Mouse (Mus musculus) thymus, adult 2 months (tissue): Measurements from ENCODE around the gene Meis1. TPM values are rescaled to one million over a fixed set of nuclear protein-coding genes. Genes with fewer than 3 reads are reported as not detected.

Source experiments
- DNase-seq: peaks from one replicate; pipeline ENCODE4 v3.0.0; 2021
- H3K27ac ChIP-seq: fragments of 200-500 bp; 2 replicates; pipeline ENCODE4 v1.5.1; 2012; ENCODE audit warnings: low read length, control low read depth; ENCODE audit not compliant: control insufficient read depth, insufficient read depth
- H3K27me3 ChIP-seq: fragments of 200-500 bp; 2 replicates; pipeline ENCODE4 v1.6.1; 2012; ENCODE audit warnings: mild to moderate bottlenecking, low read length, moderate library complexity, mixed read lengths; ENCODE audit not compliant: control insufficient read depth, insufficient read depth
- H3K36me3 ChIP-seq: fragments of 200-500 bp; 2 replicates; pipeline ENCODE4 v1.6.1; 2012; ENCODE audit warnings: mild to moderate bottlenecking, low read length, moderate library complexity; ENCODE audit not compliant: control insufficient read depth, insufficient read depth
- H3K4me1 ChIP-seq: fragments of 200-500 bp; replicated peaks from 2 replicates; pipeline ENCODE4 v1.6.1; 2012; ENCODE audit warnings: low read length; ENCODE audit not compliant: control insufficient read depth, insufficient read depth
- H3K4me3 ChIP-seq: fragments of 200-500 bp; 2 replicates; pipeline ENCODE4 v1.5.1; 2012; ENCODE audit warnings: mild to moderate bottlenecking, low read length, control low read depth, moderate library complexity; ENCODE audit not compliant: control insufficient read depth, insufficient read depth
- CTCF ChIP-seq: fragments of 200-500 bp; IDR thresholded peaks from 2 replicates; pipeline ENCODE4 v1.5.1; 2012; ENCODE audit warnings: mild to moderate bottlenecking, control low read depth, low read length, moderate library complexity, borderline replicate concordance; ENCODE audit not compliant: control insufficient read depth, poor library complexity, insufficient read depth; ENCODE audit errors: extremely low read depth
- POLR2A ChIP-seq: fragments of 200-500 bp; IDR thresholded peaks from 2 replicates; pipeline ENCODE4 v1.6.1; 2012; ENCODE audit warnings: mild to moderate bottlenecking, low read length, control low read depth, moderate library complexity; ENCODE audit not compliant: control insufficient read depth, poor library complexity, insufficient read depth; ENCODE audit errors: extremely low read depth
- WGBS: fragments of 180-500 bp; shearing (Covaris S2); methylation state at CpG from one replicate; pipeline ENCODE4 v1.1.7; 2018; 5-methylcytosine and 5-hydroxymethylcytosine counted together
- polyA plus RNA-seq: library from polyadenylated mRNA; depleted of rRNA; stranded (reverse); fragments of >200 nt; gene quantifications from 2 replicates; pipeline ENCODE4 v1.2.3, GENCODE M21; 2012

Gene Meis1
- polyA plus RNA-seq, 1 experiment = 6.6 TPM

DNA sequence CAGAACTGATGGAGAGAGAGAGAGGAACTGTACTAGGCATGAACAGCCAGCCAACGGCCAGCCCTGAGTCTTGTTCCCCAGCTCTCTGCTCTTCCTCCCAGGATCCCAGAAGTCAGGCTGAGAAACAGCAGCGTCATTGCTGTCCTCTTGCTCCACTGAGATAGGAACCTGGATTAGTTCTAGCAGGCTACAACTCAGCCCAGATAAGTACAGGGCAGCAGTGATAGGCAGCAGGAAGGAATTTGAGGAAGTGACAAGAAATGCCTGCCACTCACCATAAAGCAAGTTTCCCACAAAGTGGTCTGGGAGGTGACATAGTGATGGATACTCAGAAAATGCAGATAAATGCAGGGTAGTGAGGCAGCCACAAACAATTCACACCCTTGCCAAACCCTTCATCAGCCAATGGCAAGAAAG is 48.9 kb downstream of the Meis1 start:
- Histone ChIP-seq H3K4me1 (no peaks in the 10 kb centered on the region), H3K27ac (no peak overlapping the region), H3K4me3 (no peak overlapping the region), H3K27me3 (no peaks in the 10 kb centered on the region), H3K36me3 (no peaks in the 10 kb centered on the region)
- TF ChIP-seq CTCF (no peak), POLR2A (no peak)
- DNase-seq = no peak
- WGBS = 7% methylated on average over 2 of the region's 2 CpGs

DNA sequence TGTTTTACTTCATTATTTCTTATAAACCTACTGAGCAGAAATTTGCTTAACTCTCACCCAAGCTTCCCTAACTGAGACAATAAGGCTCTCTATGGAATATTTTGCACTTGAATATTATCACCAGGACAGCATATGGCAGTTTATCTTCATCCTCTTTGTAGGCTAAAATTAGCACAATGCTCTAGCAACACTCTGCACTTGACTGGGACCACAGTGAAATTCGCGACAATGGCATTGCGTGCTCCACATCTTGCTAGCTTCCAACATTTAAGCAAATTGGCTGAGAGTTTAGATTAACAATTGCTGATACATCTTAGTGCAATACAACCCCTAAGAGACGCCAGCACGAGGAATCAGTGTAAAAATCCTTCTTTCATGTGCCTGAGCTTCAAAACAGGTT is 54.4 kb downstream of the Meis1 start:
- no peak overlapping the region for H3K4me3 ChIP-seq
- no peaks in the 10 kb centered on the region for H3K36me3 ChIP-seq
- H3K27ac ChIP-seq = no peak overlapping the region
- H3K4me1 ChIP-seq = no peaks in the 10 kb centered on the region
- no peaks in the 10 kb centered on the region for H3K27me3 ChIP-seq
- 71% methylated on average over 5 of the region's 5 CpGs for WGBS
- no peak for DNase-seq
- TF ChIP-seq CTCF = no peak
- TF ChIP-seq POLR2A = no peak

DNA sequence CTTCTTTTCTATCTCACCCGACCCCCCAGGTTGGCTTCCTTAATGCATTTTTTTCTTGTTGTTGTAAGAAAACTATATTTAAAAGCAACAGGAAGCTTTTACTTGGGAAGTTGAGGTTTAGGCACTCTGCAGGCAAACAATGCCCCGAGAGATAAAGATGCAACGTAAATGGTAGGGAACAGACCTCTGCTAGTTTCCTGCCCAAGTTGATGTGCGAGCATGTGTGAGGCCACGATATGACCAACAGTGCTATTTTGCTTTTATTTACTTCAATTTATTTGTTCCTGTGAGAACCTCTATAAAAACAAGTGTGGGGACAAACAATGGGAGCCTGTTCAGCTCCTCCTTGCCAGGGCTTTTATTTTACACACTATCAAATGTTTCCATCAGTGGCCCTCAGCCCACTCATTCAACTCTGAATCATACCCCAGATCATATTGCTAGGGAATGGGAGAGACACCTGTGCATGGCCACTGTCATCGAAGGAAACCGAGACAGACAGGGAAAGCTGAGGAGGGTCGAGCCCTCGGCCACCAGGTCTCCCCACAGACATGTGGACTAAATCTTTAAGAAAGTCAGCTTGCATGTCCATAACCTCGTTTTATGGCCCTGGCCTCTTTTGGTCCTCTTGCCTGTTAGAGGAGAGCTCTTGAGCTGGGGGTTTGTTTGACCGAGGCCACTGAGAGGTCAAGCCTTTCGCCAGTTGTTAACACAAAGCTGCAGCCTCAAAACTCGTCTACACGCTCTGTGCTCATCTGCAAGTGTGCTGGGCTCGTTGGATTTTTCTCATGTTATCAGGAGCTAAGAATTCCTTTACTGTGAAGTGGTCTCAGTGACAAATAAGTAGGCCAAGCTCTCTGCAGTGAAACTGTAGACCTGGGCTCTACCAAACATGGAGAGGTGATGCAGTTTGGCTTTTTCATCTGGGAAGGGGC is 55.3 kb downstream of the Meis1 start:
- no peaks in the 10 kb centered on the region for H3K36me3 ChIP-seq
- WGBS = 66% methylated on average over 15 of the region's 15 CpGs
- DNase-seq = no peak
- TF ChIP-seq CTCF = no peak
- no peak for TF ChIP-seq POLR2A
- H3K4me3 ChIP-seq = no peak overlapping the region
- no peak overlapping the region for H3K27ac ChIP-seq
- no peaks in the 10 kb centered on the region for H3K27me3 ChIP-seq
- 0 out of 2 replicates have a peak, but pooled peaks cover under 1% of the 10 kb centered on the region for H3K4me1 ChIP-seq

DNA sequence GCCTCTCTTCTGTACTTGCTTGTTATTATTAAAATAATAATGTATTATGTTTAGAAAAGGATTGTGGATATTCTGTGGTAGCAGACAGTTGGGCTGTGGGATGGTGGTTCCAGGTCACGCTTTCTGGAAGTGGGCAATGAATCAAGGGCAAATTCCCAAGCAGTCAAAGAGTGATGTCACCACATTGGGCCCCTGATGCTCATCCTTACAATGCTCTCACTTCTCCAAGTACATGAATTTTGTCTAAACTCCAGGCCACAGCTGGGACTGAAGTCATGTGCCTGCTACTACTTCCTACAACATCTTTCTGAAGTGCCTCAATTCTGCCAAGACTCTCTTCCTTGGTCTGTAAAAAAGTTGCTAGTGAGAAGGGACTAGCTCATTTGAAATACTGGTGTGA is 59.3 kb downstream of the Meis1 start:
- TF ChIP-seq CTCF (no peak), POLR2A (no peak)
- H3K27ac ChIP-seq = no peak overlapping the region
- WGBS = 88% methylated on average over 1 of the region's 1 CpGs
- DNase-seq = no peak
- no peak overlapping the region for H3K4me3 ChIP-seq
- no peaks in the 10 kb centered on the region for H3K27me3 ChIP-seq
- H3K36me3 ChIP-seq = no peaks in the 10 kb centered on the region
- H3K4me1 ChIP-seq = peaks cover 7% of the 10 kb centered on the region; the same call in 1 of the 2 replicates

DNA sequence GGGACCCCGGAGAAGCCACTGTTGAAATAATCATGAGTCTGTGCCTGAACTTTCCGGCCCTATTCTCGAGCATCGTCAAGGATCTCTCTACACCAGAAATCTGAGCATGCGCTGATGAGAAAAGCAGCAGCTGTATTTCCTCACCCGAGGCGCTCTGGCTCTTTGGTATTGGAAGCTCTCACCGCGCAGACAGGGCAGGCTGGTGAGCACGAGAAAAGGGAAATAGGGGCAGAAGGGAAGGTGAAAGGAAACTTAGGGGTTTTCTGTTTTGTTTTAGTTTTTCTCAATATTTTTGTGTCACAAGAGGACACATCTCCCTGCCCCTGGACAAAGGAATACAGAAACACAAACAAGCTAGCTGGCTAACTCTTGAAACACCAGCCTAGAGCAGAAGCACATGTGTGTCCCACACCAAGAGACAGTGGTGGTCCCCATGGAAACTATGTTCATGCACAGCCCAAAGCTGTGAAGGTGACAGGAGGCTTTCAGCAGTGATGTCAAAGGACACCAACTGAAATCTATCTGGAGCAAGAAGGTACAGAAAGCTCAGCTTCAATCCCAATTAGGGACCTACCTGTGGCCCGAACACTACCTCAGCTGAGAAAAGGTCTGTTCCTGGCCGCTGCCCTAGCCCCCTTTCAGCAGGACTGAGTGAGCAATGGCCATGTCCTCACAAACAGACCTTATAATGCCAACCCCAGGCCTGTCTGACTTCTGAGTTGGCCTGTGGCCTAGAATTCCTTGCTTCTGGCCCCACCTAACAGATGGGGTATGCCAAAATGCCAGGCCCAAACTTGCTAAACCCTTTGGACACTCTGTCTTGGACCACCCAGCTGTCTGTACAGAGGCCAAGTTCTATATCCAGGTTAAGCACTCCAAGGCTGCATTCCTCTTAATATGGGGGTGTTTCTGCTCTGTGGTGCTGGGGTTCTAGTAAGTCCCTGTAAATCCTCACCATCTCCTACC is 60.7 kb downstream of the Meis1 start:
- H3K36me3 ChIP-seq = no peaks in the 10 kb centered on the region
- peaks cover 7% of the 10 kb centered on the region; the same call in 1 of the 2 replicates for H3K4me1 ChIP-seq
- no peak overlapping the region for H3K4me3 ChIP-seq
- H3K27me3 ChIP-seq = no peaks in the 10 kb centered on the region
- H3K27ac ChIP-seq = no peak overlapping the region
- 18% methylated on average over 12 of the region's 12 CpGs for WGBS
- TF ChIP-seq CTCF (no peak), POLR2A (no peak)
- DNase-seq = peak; percentile 13
